Mouse (Mus musculus) small intestine, adult 2 months (tissue): ENCODE results near the gene Gm10645. TPM values are rescaled to one million over a fixed set of nuclear protein-coding genes. Genes with fewer than 3 reads are reported as not detected.

Source experiments
- H3K27ac ChIP-seq: fragments of 200-500 bp; 2 replicates; pipeline ENCODE4 v1.5.1; 2012; ENCODE audit warnings: low read depth, low read length, control low read depth, inconsistent platforms; ENCODE audit not compliant: insufficient read depth
- H3K27me3 ChIP-seq: fragments of 200-500 bp; 2 replicates; pipeline ENCODE4 v1.6.1; 2012; ENCODE audit warnings: mild to moderate bottlenecking, moderate library complexity, low read length, inconsistent platforms; ENCODE audit not compliant: control insufficient read depth, insufficient read depth
- H3K36me3 ChIP-seq: fragments of 200-500 bp; 2 replicates; pipeline ENCODE4 v1.6.1; 2012; ENCODE audit warnings: mild to moderate bottlenecking, low read length, control low read depth, inconsistent platforms; ENCODE audit not compliant: control insufficient read depth, insufficient read depth
- H3K4me1 ChIP-seq: fragments of 200-500 bp; 2 replicates; pipeline ENCODE4 v1.6.1; 2012; ENCODE audit warnings: low read length, inconsistent platforms, mixed read lengths; ENCODE audit not compliant: control insufficient read depth, insufficient read depth, insufficient read length
- H3K4me3 ChIP-seq: fragments of 200-500 bp; 2 replicates; pipeline ENCODE4 v1.5.1; 2012; ENCODE audit warnings: low read depth, mild to moderate bottlenecking, control low read depth, inconsistent platforms, low read length, moderate library complexity
- CTCF ChIP-seq: fragments of 200-500 bp; IDR thresholded peaks from 2 replicates; pipeline ENCODE4 v1.5.1; 2012; ENCODE audit warnings: low read depth, mild to moderate bottlenecking, control low read depth, inconsistent platforms, low read length, moderate library complexity, mixed read lengths; ENCODE audit not compliant: insufficient replicate concordance, insufficient read length; ENCODE audit errors: extremely low read depth
- POLR2A ChIP-seq: fragments of 200-500 bp; IDR thresholded peaks from 2 replicates; pipeline ENCODE4 v1.6.1; 2012; ENCODE audit warnings: low read depth, mild to moderate bottlenecking, control low read depth, inconsistent platforms, low read length, moderate library complexity
- WGBS: fragments of 180-500 bp; shearing (Covaris S2); methylation state at CpG from one replicate; pipeline ENCODE4 v1.1.7; 2018; 5-methylcytosine and 5-hydroxymethylcytosine counted together
- polyA plus RNA-seq: library from polyadenylated mRNA; depleted of rRNA; stranded (reverse); fragments of >200 nt; gene quantifications from 2 replicates; pipeline ENCODE4 v1.2.3, GENCODE M21; 2012; rRNA removed

Gm10645 gene
- polyA plus RNA-seq, 1 experiment = 1.1 TPM

GRCm38 (mm10) chr8:83149124-83149523, 16.8 kb downstream of the Gm10645 start:
- H3K27ac ChIP-seq = no peak overlapping the region
- TF ChIP-seq CTCF (no peak), POLR2A (no peak)
- H3K36me3 ChIP-seq = no peaks in the 10 kb centered on the region
- H3K4me3 ChIP-seq = no peak overlapping the region
- H3K4me1 ChIP-seq = no peaks in the 10 kb centered on the region
- H3K27me3 ChIP-seq = no peaks in the 10 kb centered on the region
- WGBS = 42% methylated on average over 6 of the region's 6 CpGs

GRCm38 (mm10) chr8:83145421-83145820, 20.5 kb downstream of the Gm10645 start:
- H3K27ac ChIP-seq = no peak overlapping the region
- 70% methylated on average over 3 of the region's 3 CpGs for WGBS
- no peak overlapping the region for H3K4me3 ChIP-seq
- H3K36me3 ChIP-seq = no peaks in the 10 kb centered on the region
- no peaks in the 10 kb centered on the region for H3K27me3 ChIP-seq
- 0 out of 2 replicates have a peak, but pooled peaks cover 2% of the 10 kb centered on the region for H3K4me1 ChIP-seq
- TF ChIP-seq POLR2A (no peak), CTCF (no peak)

- Histone ChIP-seq H3K27me3 (no peaks in the 10 kb centered on the region), H3K4me3 (no peak overlapping the region), H3K27ac (no peak overlapping the region), H3K4me1 (peaks cover 6% of the 10 kb centered on the region; the same call in 1 of the 2 replicates), H3K36me3 (no peaks in the 10 kb centered on the region)
- TF ChIP-seq CTCF (no peak), POLR2A (no peak)
- WGBS = 90% methylated on average over 4 of the region's 4 CpGs
Measured at GRCm38 (mm10) chr8:83144601-83145000, 21.4 kb downstream of the Gm10645 start.

- 66% methylated on average over 5 of the region's 5 CpGs for WGBS
- Histone ChIP-seq H3K4me3 (no peak overlapping the region), H3K27me3 (no peaks in the 10 kb centered on the region), H3K4me1 (peaks cover 6% of the 10 kb centered on the region; the same call in 1 of the 2 replicates), H3K27ac (peak overlapping the region; percentile 7; the same call in 1 of the 2 replicates), H3K36me3 (no peaks in the 10 kb centered on the region)
- TF ChIP-seq CTCF (no peak), POLR2A (no peak)
Measured at GRCm38 (mm10) chr8:83141358-83141757, 24.6 kb downstream of the Gm10645 start.

GRCm38 (mm10) chr8:83140701-83141111, 25.3 kb downstream of the Gm10645 start:
- H3K27me3 ChIP-seq = no peaks in the 10 kb centered on the region
- WGBS = 59% methylated on average over 3 of the region's 3 CpGs
- no peaks in the 10 kb centered on the region for H3K36me3 ChIP-seq
- no peak overlapping the region for H3K27ac ChIP-seq
- peaks cover 6% of the 10 kb centered on the region; the same call in 1 of the 2 replicates for H3K4me1 ChIP-seq
- TF ChIP-seq CTCF = no peak
- no peak overlapping the region for H3K4me3 ChIP-seq

GRCm38 (mm10) chr8:83140068-83140467, 25.9 kb downstream of the Gm10645 start:
- no peak overlapping the region for H3K27ac ChIP-seq
- H3K4me3 ChIP-seq = no peak overlapping the region
- 13% methylated on average over 1 of the region's 1 CpGs for WGBS

GRCm38 (mm10) chr8:83135086-83135485, 30.9 kb downstream of the Gm10645 start:
- Histone ChIP-seq H3K27me3 (no peaks in the 10 kb centered on the region), H3K36me3 (no peaks in the 10 kb centered on the region), H3K4me1 (peaks cover 4% of the 10 kb centered on the region; the same call in 1 of the 2 replicates), H3K4me3 (no peak overlapping the region), H3K27ac (no peak overlapping the region)
- 31% methylated on average over 2 of the region's 2 CpGs for WGBS
- no peak for TF ChIP-seq CTCF
- no peak for TF ChIP-seq POLR2A

More at GRCm38 (mm10) chr8:83140068-83140467, 25.9 kb downstream of the Gm10645 start:
- no peaks in the 10 kb centered on the region for H3K27me3 ChIP-seq
- no peaks in the 10 kb centered on the region for H3K36me3 ChIP-seq
- peaks cover 6% of the 10 kb centered on the region; the same call in 1 of the 2 replicates for H3K4me1 ChIP-seq
- TF ChIP-seq CTCF (no peak), POLR2A (no peak)

Other genes starting within 250 kb of the Gm10645 start
- 4.6 and 8.9 TPM in 2 replicates for gene Tbc1d9, start 818 bp downstream of the Gm10645 start, polyA plus RNA-seq
- 0.09 TPM in 1 of 2 replicates, not detected in the other for gene Ucp1, start 124.2 kb upstream of the Gm10645 start, polyA plus RNA-seq
- 0.36 and 0.90 TPM in 2 replicates for gene Elmod2, start 166.3 kb upstream of the Gm10645 start, polyA plus RNA-seq
- not detected in 2 replicates for gene Mgat4d, start 182.3 kb upstream of the Gm10645 start, polyA plus RNA-seq
- not detected in 2 replicates for gene Clgn, start 223.7 kb upstream of the Gm10645 start, polyA plus RNA-seq